Mouse (Mus musculus) liver, postnatal 0 days (tissue): ENCODE measurements around the gene Dtnb.

ENCODE experiments used
- CTCF ChIP-seq: sonication (generic); IDR thresholded peaks from 2 replicates; pipeline ENCODE4 v1.5.1; 2016; ENCODE audit warnings: antibody characterized with exemption, low read depth
- EP300 ChIP-seq: IDR thresholded peaks from 2 replicates; pipeline ENCODE4 v1.6.1; 2016; ENCODE audit warnings: antibody characterized with exemption, low read depth, mild to moderate bottlenecking

DNA sequence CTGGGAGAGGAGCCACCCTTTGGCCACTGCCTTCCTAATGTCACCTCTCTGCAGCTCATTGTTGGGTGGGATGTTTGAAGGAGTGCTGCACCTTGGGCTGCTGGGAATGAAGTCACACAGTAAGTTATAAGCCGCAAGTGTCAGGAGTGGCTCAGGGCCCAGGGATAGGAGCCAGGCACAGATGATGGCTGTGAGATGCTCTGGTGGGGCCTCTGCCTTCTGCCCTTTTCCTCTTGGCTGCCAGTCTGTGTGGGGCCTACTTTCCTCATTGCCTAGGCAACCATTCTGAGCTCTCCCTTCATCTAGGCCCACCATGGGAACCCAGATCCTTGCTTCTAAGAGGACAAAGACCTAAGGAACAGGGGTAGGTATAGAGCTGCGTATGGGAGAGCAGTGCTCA lies 212.1 kb downstream of the Dtnb start:
- no peak for TF ChIP-seq CTCF
- no peak for TF ChIP-seq EP300
